Mouse (Mus musculus): ENCODE data around the gene Myrfl. TPM values are rescaled to one million over a fixed set of nuclear protein-coding genes. Genes with fewer than 3 reads are reported as not detected.
A peak's percentile ranks its signal among the peaks of the same experiment; 100 is the strongest.

The Myrfl gene
- polyA plus RNA-seq, 1 experiment from 2014 or later, result 9.4 TPM

DNA sequence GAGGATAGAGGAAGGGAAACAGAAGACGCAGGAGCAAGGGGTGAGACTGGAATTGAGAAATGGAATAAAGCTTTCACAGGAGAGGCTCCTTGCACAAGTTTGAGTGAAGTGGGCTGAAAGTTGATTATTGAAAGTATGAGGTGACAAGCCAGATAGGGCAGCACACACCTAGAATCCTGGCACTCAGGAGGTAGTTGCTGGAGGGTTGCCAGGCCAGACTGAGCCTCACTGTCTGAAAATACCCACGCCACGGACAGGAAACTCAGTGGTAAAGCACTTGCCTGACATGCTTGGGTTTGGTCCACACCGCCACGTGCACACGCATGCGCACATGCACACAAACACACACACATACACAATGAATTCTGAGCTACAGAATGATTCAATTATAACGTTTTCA, 118.8 kb downstream of the Myrfl start:
- no peaks in the 10 kb centered on the region for H3K4me1 ChIP-seq (ENCODE audit: control insufficient read depth, insufficient read depth, low read length)
- ATAC-seq, result no peak
- 89% methylated on average over 8 of the region's 8 CpGs for WGBS

GRCm38 (mm10) chr10:116776846-116777245, 119.9 kb downstream of the Myrfl start:
- no peaks in the 10 kb centered on the region for H3K4me1 ChIP-seq (ENCODE audit: control insufficient read depth, insufficient read depth, low read length)

More for the DNA sequence above, 118.8 kb downstream of the Myrfl start:
- H3K27ac ChIP-seq (ENCODE audit: low read length), result no peak overlapping the region
- no peaks in the 10 kb centered on the region for H3K27me3 ChIP-seq (replicated peaks; ENCODE audit: control insufficient read depth, insufficient read depth, low read length)
- H3K4me2 ChIP-seq (ENCODE audit: low read depth, low read length), result no peak overlapping the region
- no peak overlapping the region for H3K4me3 ChIP-seq (ENCODE audit: low read length)
- no peak overlapping the region for H3K9ac ChIP-seq (ENCODE audit: low read depth, low read length)
- no peaks in the 10 kb centered on the region for H3K9me3 ChIP-seq (ENCODE audit: control insufficient read depth, low read length)
- no peaks in the 10 kb centered on the region for H3K36me3 ChIP-seq (ENCODE audit: control insufficient read depth, insufficient read depth, low read length)

GRCm38 (mm10) chr10:116773846-116774750, 122.6 kb downstream of the Myrfl start:
- Histone ChIP-seq H3K4me3 (ENCODE audit: low read length) (no peak overlapping the region), H3K4me2 (ENCODE audit: low read depth, low read length) (no peak overlapping the region), H3K27me3 (replicated peaks; ENCODE audit: control insufficient read depth, insufficient read depth, low read length) (no peaks in the 10 kb centered on the region), H3K4me1 (ENCODE audit: control insufficient read depth, insufficient read depth, low read length) (no peaks in the 10 kb centered on the region), H3K9me3 (ENCODE audit: control insufficient read depth, low read length) (no peaks in the 10 kb centered on the region), H3K9ac (ENCODE audit: low read depth, low read length) (no peak overlapping the region), H3K27ac (ENCODE audit: low read length) (no peak overlapping the region), H3K36me3 (ENCODE audit: control insufficient read depth, insufficient read depth, low read length) (no peaks in the 10 kb centered on the region)
- no peak for ATAC-seq
- whole genome bisulfite sequencing, result 60% methylated on average over 15 of the region's 15 CpGs

More at GRCm38 (mm10) chr10:116776846-116777245, 119.9 kb downstream of the Myrfl start:
- no peaks in the 10 kb centered on the region for H3K27me3 ChIP-seq (replicated peaks; ENCODE audit: control insufficient read depth, insufficient read depth, low read length)
- H3K27ac ChIP-seq (ENCODE audit: low read length), result no peak overlapping the region
- H3K4me3 ChIP-seq (ENCODE audit: low read length), result no peak overlapping the region
- no peak for ATAC-seq
- H3K9me3 ChIP-seq (ENCODE audit: control insufficient read depth, low read length), result no peaks in the 10 kb centered on the region
- H3K4me2 ChIP-seq (ENCODE audit: low read depth, low read length), result no peak overlapping the region
- H3K9ac ChIP-seq (ENCODE audit: low read depth, low read length), result no peak overlapping the region
- WGBS, result 84% methylated on average over 14 of the region's 14 CpGs
- H3K36me3 ChIP-seq (ENCODE audit: control insufficient read depth, insufficient read depth, low read length), result no peaks in the 10 kb centered on the region

GRCm38 (mm10) chr10:116771215-116771935, 125.3 kb downstream of the Myrfl start:
- WGBS, result 63% methylated on average over 21 of the region's 21 CpGs
- H3K36me3 ChIP-seq (ENCODE audit: control insufficient read depth, insufficient read depth, low read length), result no peaks in the 10 kb centered on the region
- ATAC-seq, result peak; percentile 38; the same call in 1 of the 2 replicates
- H3K4me3 ChIP-seq (ENCODE audit: low read length), result no peak overlapping the region
- no peaks in the 10 kb centered on the region for H3K9me3 ChIP-seq (ENCODE audit: control insufficient read depth, low read length)
- no peak overlapping the region for H3K27ac ChIP-seq (ENCODE audit: low read length)
- no peaks in the 10 kb centered on the region; the same call in 1 of the 2 replicates for H3K4me1 ChIP-seq (ENCODE audit: control insufficient read depth, insufficient read depth, low read length)
- no peak overlapping the region for H3K9ac ChIP-seq (ENCODE audit: low read depth, low read length)
- no peaks in the 10 kb centered on the region for H3K27me3 ChIP-seq (replicated peaks; ENCODE audit: control insufficient read depth, insufficient read depth, low read length)
- H3K4me2 ChIP-seq (ENCODE audit: low read depth, low read length), result no peak overlapping the region

DNA sequence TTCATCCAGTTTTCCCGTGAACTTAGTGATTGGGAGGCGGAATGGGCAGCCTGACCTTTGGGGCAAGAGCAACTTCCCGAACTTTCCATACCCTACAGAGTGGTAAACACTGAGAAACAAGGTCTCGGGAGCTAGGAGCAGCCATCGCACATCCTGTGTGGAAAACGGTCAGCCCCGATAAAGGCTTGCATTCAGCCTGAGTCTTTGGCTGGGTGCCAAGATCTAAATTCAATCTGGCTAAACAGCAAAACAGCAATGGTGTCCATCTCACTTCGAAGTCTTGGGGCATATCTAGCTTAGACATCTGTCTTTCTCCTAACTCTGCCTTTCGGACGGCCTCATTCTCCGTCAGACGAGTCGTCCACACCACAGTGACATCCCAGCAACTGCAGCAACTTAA, 128.1 kb downstream of the Myrfl start:
- Histone ChIP-seq H3K27me3 (replicated peaks; ENCODE audit: control insufficient read depth, insufficient read depth, low read length) (no peaks in the 10 kb centered on the region), H3K4me1 (ENCODE audit: control insufficient read depth, insufficient read depth, low read length) (no peaks in the 10 kb centered on the region; the same call in 1 of the 2 replicates), H3K4me3 (ENCODE audit: low read length) (no peak overlapping the region), H3K9ac (ENCODE audit: low read depth, low read length) (no peak overlapping the region), H3K4me2 (ENCODE audit: low read depth, low read length) (no peak overlapping the region), H3K9me3 (ENCODE audit: control insufficient read depth, low read length) (no peaks in the 10 kb centered on the region), H3K27ac (ENCODE audit: low read length) (no peak overlapping the region), H3K36me3 (ENCODE audit: control insufficient read depth, insufficient read depth, low read length) (no peaks in the 10 kb centered on the region)
- peak; percentile 40; the same call in 1 of the 2 replicates for ATAC-seq
- 48% methylated on average over 13 of the region's 13 CpGs for WGBS

DNA sequence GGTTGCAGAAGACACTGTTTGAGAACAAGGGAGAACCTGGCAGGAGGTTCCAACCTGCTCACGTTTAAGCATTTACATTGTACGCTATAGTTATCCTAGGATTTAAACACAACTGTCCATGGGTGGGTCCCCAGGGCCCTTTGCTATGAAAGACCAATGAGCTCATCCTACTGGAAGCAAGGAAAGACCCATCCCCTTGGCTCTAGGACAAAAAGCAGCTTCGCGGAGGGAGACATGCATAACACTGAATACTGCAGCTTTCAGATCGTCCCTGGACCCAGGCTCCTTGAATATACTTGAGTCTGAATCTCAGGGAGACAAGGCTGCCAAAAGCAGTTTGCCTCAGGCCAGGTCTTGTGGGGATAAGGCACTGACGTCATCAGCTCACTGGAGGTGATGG, 130.2 kb downstream of the Myrfl start:
- Histone ChIP-seq H3K4me2 (ENCODE audit: low read depth, low read length) (no peak overlapping the region), H3K4me3 (ENCODE audit: low read length) (no peak overlapping the region)
- WGBS, result 80% methylated on average over 6 of the region's 6 CpGs

GRCm38 (mm10) chr10:116761476-116762068, 135.1 kb downstream of the Myrfl start:
- Histone ChIP-seq H3K27me3 (replicated peaks; ENCODE audit: control insufficient read depth, insufficient read depth, low read length) (no peaks in the 10 kb centered on the region), H3K36me3 (ENCODE audit: control insufficient read depth, insufficient read depth, low read length) (no peaks in the 10 kb centered on the region), H3K4me2 (ENCODE audit: low read depth, low read length) (no peak overlapping the region), H3K4me1 (ENCODE audit: control insufficient read depth, insufficient read depth, low read length) (no peaks in the 10 kb centered on the region), H3K4me3 (ENCODE audit: low read length) (no peak overlapping the region), H3K9me3 (ENCODE audit: control insufficient read depth, low read length) (no peaks in the 10 kb centered on the region), H3K27ac (ENCODE audit: low read length) (no peak overlapping the region), H3K9ac (ENCODE audit: low read depth, low read length) (no peak overlapping the region)
- ATAC-seq, result no peak
- 46% methylated on average over 4 of the region's 4 CpGs for WGBS

More for the DNA sequence above, 130.2 kb downstream of the Myrfl start:
- ATAC-seq, result no peak
- H3K9ac ChIP-seq (ENCODE audit: low read depth, low read length), result no peak overlapping the region
- no peak overlapping the region for H3K27ac ChIP-seq (ENCODE audit: low read length)
- no peaks in the 10 kb centered on the region for H3K27me3 ChIP-seq (replicated peaks; ENCODE audit: control insufficient read depth, insufficient read depth, low read length)
- no peaks in the 10 kb centered on the region for H3K9me3 ChIP-seq (ENCODE audit: control insufficient read depth, low read length)
- no peaks in the 10 kb centered on the region for H3K36me3 ChIP-seq (ENCODE audit: control insufficient read depth, insufficient read depth, low read length)
- H3K4me1 ChIP-seq (ENCODE audit: control insufficient read depth, insufficient read depth, low read length), result no peaks in the 10 kb centered on the region; the same call in 1 of the 2 replicates

DNA sequence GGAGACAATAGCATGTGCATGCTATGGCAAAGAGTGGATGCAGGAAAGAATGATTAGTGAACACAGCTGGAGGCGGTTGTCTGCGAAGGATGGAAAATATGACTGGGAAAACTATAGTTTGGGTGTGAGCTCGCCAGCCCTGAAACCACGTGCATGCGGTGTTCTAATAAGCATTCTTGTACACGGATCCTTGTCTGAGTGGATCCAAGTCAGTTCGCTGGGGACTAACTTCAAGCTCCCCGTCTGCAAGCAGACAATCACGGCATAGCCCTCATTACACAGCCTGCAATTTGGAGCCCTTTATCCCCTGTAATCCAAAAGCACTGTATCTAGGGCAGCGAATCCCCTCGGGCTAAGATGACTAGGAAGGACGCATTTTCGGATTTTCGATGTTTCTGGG, 136.2 kb downstream of the Myrfl start:
- H3K27me3 ChIP-seq (replicated peaks; ENCODE audit: control insufficient read depth, insufficient read depth, low read length), result no peaks in the 10 kb centered on the region
- WGBS, result 79% methylated on average over 14 of the region's 14 CpGs
- no peaks in the 10 kb centered on the region for H3K4me1 ChIP-seq (ENCODE audit: control insufficient read depth, insufficient read depth, low read length)
- no peak for ATAC-seq
- no peak overlapping the region for H3K27ac ChIP-seq (ENCODE audit: low read length)
- no peaks in the 10 kb centered on the region for H3K36me3 ChIP-seq (ENCODE audit: control insufficient read depth, insufficient read depth, low read length)
- H3K9ac ChIP-seq (ENCODE audit: low read depth, low read length), result no peak overlapping the region
- no peak overlapping the region for H3K4me2 ChIP-seq (ENCODE audit: low read depth, low read length)
- H3K4me3 ChIP-seq (ENCODE audit: low read length), result no peak overlapping the region
- H3K9me3 ChIP-seq (ENCODE audit: control insufficient read depth, low read length), result no peaks in the 10 kb centered on the region

GRCm38 (mm10) chr10:116759816-116760215, 136.9 kb downstream of the Myrfl start:
- no peaks in the 10 kb centered on the region for H3K36me3 ChIP-seq (ENCODE audit: control insufficient read depth, insufficient read depth, low read length)
- ATAC-seq, result no peak
- WGBS, result 89% methylated on average over 4 of the region's 4 CpGs
- H3K4me1 ChIP-seq (ENCODE audit: control insufficient read depth, insufficient read depth, low read length), result no peaks in the 10 kb centered on the region
- H3K4me2 ChIP-seq (ENCODE audit: low read depth, low read length), result no peak overlapping the region
- no peak overlapping the region for H3K9ac ChIP-seq (ENCODE audit: low read depth, low read length)
- no peak overlapping the region for H3K4me3 ChIP-seq (ENCODE audit: low read length)
- no peaks in the 10 kb centered on the region for H3K9me3 ChIP-seq (ENCODE audit: control insufficient read depth, low read length)
- no peaks in the 10 kb centered on the region for H3K27me3 ChIP-seq (replicated peaks; ENCODE audit: control insufficient read depth, insufficient read depth, low read length)
- no peak overlapping the region for H3K27ac ChIP-seq (ENCODE audit: low read length)

Measured in intestine, embryonic 16.5 days (tissue).